Mouse (Mus musculus) thymus, adult 2 months (tissue): ENCODE data around the gene Cmas.

Experiments
- CTCF ChIP-seq: fragments of 200-500 bp; IDR thresholded peaks from 2 replicates; pipeline ENCODE4 v1.5.1; 2012; ENCODE audit warnings: mild to moderate bottlenecking, control low read depth, low read length, moderate library complexity, borderline replicate concordance; ENCODE audit not compliant: control insufficient read depth, poor library complexity, insufficient read depth; ENCODE audit errors: extremely low read depth
- POLR2A ChIP-seq: fragments of 200-500 bp; IDR thresholded peaks from 2 replicates; pipeline ENCODE4 v1.6.1; 2012; ENCODE audit warnings: mild to moderate bottlenecking, low read length, control low read depth, moderate library complexity; ENCODE audit not compliant: control insufficient read depth, poor library complexity, insufficient read depth; ENCODE audit errors: extremely low read depth

- no peak for TF ChIP-seq POLR2A
- no peak for TF ChIP-seq CTCF
Observed at GRCm38 (mm10) chr6:142745484-142745883, 11.0 kb upstream of the Cmas start.
